Mouse (Mus musculus) megakaryocyte, embryonic 14.5 days (primary cell): ENCODE data around the gene Sh2b2. TPM values are rescaled to one million over a fixed set of nuclear protein-coding genes. Genes with fewer than 3 reads are reported as not detected.

ENCODE experiments used
- H3K27me3 ChIP-seq: replicated peaks from 2 replicates; pipeline ENCODE3; 2012; ENCODE audit warnings: inconsistent platforms
- H3K36me3 ChIP-seq: replicated peaks from 2 replicates; pipeline ENCODE3; 2012; ENCODE audit warnings: low read length, inconsistent platforms, mixed read lengths
- H3K4me1 ChIP-seq: 2 replicates; pipeline ENCODE4 v1.6.1; 2012; ENCODE audit warnings: inconsistent platforms
- H3K4me3 ChIP-seq: replicated peaks from 2 replicates; pipeline ENCODE3; 2012; ENCODE audit warnings: moderate library complexity, mild to moderate bottlenecking, inconsistent platforms
- H3K9me3 ChIP-seq: 2 replicates; pipeline ENCODE4 v1.6.1; 2012; ENCODE audit warnings: inconsistent platforms
- FLI1 ChIP-seq: IDR thresholded peaks from 2 replicates; pipeline ENCODE4 v1.6.1; 2012; ENCODE audit warnings: low read length, inconsistent platforms, mixed read lengths
- GATA1 ChIP-seq: IDR thresholded peaks from 3 replicates; pipeline ENCODE4 v1.6.1; 2012; ENCODE audit warnings: mixed read lengths, low read length, inconsistent platforms, borderline replicate concordance
- polyA plus RNA-seq: library from polyadenylated mRNA; stranded (reverse); fragments of >175 nt; gene quantifications from 2 replicates; pipeline ENCODE4 v1.2.3, GENCODE M21; 2012; ENCODE audit warnings: low replicate concordance; ENCODE audit not compliant: insufficient read depth

Gene Sh2b2
- polyA plus RNA-seq, 1 experiment, result 10.7 TPM

DNA sequence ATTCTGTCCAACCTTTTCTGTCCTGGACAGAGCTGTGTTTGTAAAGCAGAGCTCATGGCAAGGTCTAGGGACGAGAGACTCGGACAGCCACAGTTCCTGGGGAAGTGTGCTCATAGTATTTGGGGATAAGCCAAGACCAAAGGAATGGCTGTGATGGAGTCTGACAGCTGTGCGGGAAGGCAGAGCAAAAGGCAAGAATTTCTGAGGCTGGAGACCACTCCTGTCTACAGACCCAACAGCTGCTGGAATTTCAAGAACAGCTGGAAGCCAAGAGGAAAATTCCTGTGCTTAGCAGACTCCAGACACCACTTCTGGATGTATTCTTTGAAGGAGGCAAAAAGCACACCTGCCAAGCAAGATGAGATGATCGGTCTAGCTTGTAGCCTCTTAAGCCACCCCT, 23.6 kb upstream of the Sh2b2 start:
- Histone ChIP-seq H3K27me3 (no peaks in the 10 kb centered on the region), H3K4me3 (no peak overlapping the region), H3K4me1 (peaks cover 12% of the 10 kb centered on the region), H3K36me3 (peaks cover 41% of the 10 kb centered on the region), H3K9me3 (no peaks in the 10 kb centered on the region)
- TF ChIP-seq FLI1 (no peak), GATA1 (no peak)

DNA sequence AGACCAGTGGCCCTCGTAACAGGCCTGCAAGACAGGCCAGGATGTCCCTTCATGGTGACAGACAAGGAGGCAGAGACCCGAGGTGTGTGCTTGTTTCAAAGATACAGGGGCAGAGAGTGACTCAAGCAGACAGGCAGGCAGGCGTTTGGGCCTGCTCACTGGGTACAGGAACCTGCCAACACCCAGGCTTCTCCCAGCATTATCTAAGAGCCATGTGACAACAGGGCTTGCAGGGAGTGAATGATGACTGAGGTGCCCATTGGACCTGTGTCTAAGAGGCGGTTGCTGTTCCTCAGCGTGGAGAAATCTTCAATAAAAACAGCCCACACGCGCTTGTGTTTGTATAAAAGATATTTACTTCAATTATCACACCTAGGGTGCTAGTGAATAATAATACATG, 19.7 kb upstream of the Sh2b2 start:
- Histone ChIP-seq H3K4me3 (no peak overlapping the region), H3K27me3 (no peaks in the 10 kb centered on the region), H3K36me3 (peaks cover 7% of the 10 kb centered on the region), H3K9me3 (no peaks in the 10 kb centered on the region), H3K4me1 (peaks cover 19% of the 10 kb centered on the region)
- TF ChIP-seq FLI1 (no peak), GATA1 (no peak)

- no peaks in the 10 kb centered on the region for H3K27me3 ChIP-seq
- no peak overlapping the region for H3K4me3 ChIP-seq
- H3K9me3 ChIP-seq, result no peaks in the 10 kb centered on the region
- H3K36me3 ChIP-seq, result peaks cover 2% of the 10 kb centered on the region
- TF ChIP-seq GATA1, result no peak
- no peak for TF ChIP-seq FLI1
- H3K4me1 ChIP-seq, result peaks cover 28% of the 10 kb centered on the region
These were observed 17.0 kb upstream of the Sh2b2 start for GRCm38 (mm10) chr5:136263342-136263741.

GRCm38 (mm10) chr5:136258919-136259318, 12.6 kb upstream of the Sh2b2 start:
- Histone ChIP-seq H3K4me1 (peaks cover 30% of the 10 kb centered on the region), H3K27me3 (no peaks in the 10 kb centered on the region), H3K9me3 (no peaks in the 10 kb centered on the region), H3K36me3 (peaks cover 26% of the 10 kb centered on the region), H3K4me3 (no peak overlapping the region)
- no peak for TF ChIP-seq GATA1
- no peak for TF ChIP-seq FLI1

GRCm38 (mm10) chr5:136252899-136253298, 6.5 kb upstream of the Sh2b2 start:
- Histone ChIP-seq H3K9me3 (no peaks in the 10 kb centered on the region), H3K4me3 (no peak overlapping the region), H3K36me3 (peaks cover 71% of the 10 kb centered on the region), H3K4me1 (peaks cover 19% of the 10 kb centered on the region), H3K27me3 (no peaks in the 10 kb centered on the region)
- TF ChIP-seq FLI1 (no peak), GATA1 (no peak)

DNA sequence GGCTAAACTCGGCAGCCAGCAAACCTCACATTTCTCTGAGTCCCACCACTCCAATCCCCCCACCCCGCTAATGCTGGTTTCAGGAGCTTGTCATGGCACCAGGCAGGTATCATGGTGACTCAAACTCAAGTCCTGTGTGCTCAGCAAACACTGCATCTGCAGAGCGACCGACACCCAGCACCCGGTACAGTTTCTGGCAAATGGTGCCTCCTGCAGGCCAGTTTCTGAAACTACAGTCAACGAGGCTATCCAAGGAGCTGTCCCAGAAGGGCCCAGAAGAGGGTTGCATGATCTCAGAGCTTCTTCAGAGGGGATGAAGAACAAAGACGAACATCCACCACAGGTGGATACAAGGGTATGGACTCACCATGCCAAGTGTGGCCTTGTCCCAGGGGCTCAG, 4.6 kb upstream of the Sh2b2 start:
- H3K4me1 ChIP-seq, result peaks cover 16% of the 10 kb centered on the region
- no peaks in the 10 kb centered on the region for H3K9me3 ChIP-seq
- peaks cover 3% of the 10 kb centered on the region for H3K27me3 ChIP-seq
- TF ChIP-seq GATA1 (no peak), FLI1 (no peak)
- H3K4me3 ChIP-seq, result no peak overlapping the region
- peaks cover 55% of the 10 kb centered on the region for H3K36me3 ChIP-seq

DNA sequence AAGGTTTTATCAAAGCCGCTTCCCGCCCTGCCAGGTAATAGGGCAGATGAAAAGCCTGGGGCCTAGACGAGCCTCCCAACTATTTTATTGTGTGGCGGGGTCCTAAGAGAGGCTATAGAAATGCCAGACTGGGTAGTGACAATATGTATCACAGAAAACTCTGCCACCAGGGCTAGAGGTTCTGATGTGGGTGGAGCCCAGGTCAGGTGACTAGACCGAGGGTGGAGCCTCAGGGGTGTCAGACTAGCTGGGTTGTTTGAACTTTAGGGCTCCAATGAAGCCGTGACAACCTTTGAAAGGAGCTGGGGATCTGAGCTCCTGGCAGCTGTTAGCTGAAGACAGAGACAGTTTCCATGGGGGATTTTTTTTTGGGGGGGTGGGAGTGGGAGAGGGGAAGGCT, 2.1 kb upstream of the Sh2b2 start:
- no peak overlapping the region for H3K4me3 ChIP-seq
- peaks cover 40% of the 10 kb centered on the region for H3K4me1 ChIP-seq
- TF ChIP-seq GATA1 (no peak), FLI1 (no peak)
- no peaks in the 10 kb centered on the region for H3K9me3 ChIP-seq
- peaks cover 28% of the 10 kb centered on the region for H3K27me3 ChIP-seq
- peaks cover 39% of the 10 kb centered on the region for H3K36me3 ChIP-seq

GRCm38 (mm10) chr5:136245541-136246451, 560 bp downstream of the Sh2b2 start:
- H3K36me3 ChIP-seq, result peaks cover 20% of the 10 kb centered on the region
- peaks cover 45% of the 10 kb centered on the region for H3K27me3 ChIP-seq
- peak overlapping the region; percentile 92 for H3K4me3 ChIP-seq
- no peaks in the 10 kb centered on the region for H3K9me3 ChIP-seq
- no peak for TF ChIP-seq GATA1
- TF ChIP-seq FLI1, result no peak
- peaks cover 41% of the 10 kb centered on the region for H3K4me1 ChIP-seq

DNA sequence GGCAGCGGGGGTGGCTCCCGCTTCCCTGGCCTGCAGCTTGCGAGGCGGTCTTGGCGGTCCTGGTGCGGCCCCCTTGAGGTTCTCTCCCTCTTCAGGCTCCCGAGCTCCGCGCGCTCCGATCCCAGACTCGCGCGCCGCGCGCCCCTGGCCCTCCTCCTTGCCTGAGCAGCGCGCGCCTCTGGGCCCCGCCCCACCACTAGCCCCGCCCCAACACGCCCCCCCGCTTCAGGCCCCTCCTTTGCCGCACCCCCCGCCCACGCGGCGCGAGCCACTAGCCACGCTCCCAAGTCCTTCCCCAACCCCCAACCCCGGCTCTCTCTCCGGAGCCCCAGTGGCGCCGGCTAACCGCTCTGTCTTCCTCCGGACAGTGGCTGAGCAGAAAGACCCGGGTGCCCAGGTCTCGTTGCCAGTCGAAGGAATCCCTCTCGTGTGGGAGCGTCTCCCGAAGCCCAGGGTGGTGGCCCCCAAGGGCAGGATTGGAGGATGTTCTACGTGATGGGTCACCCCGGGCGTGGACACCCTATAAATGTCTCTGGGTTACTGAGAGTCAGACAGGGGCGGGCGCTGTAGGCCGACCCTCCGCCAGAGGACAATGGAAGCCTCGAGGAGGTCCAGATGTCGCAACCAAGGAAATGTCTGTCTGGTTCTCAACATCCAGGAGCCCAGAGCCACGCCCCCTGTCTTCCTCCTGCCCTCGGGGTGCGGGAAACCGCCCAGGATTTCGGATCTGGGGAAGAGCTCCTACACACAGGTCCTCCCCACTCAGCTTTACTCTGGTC, 1.4 kb downstream of the Sh2b2 start:
- Histone ChIP-seq H3K9me3 (no peaks in the 10 kb centered on the region), H3K4me1 (peaks cover 41% of the 10 kb centered on the region), H3K27me3 (peaks cover 51% of the 10 kb centered on the region), H3K36me3 (peaks cover 13% of the 10 kb centered on the region), H3K4me3 (peak overlapping the region; percentile 92)
- TF ChIP-seq FLI1 (no peak), GATA1 (no peak)

- Histone ChIP-seq H3K36me3 (peaks cover 7% of the 10 kb centered on the region), H3K9me3 (no peaks in the 10 kb centered on the region), H3K4me3 (peak overlapping the region; percentile 92), H3K4me1 (peaks cover 41% of the 10 kb centered on the region), H3K27me3 (peaks cover 51% of the 10 kb centered on the region)
- no peak for TF ChIP-seq FLI1
These were observed 2.2 kb downstream of the Sh2b2 start for GRCm38 (mm10) chr5:136243851-136244761.
